Mouse (Mus musculus): ENCODE measurements around the gene Rab36.
"Not testable (repeated sequence)": the region's sequence is repeated elsewhere in the genome, so short reads cannot be mapped to it uniquely, and the experiment has no call there.

The Rab36 gene

DNA sequence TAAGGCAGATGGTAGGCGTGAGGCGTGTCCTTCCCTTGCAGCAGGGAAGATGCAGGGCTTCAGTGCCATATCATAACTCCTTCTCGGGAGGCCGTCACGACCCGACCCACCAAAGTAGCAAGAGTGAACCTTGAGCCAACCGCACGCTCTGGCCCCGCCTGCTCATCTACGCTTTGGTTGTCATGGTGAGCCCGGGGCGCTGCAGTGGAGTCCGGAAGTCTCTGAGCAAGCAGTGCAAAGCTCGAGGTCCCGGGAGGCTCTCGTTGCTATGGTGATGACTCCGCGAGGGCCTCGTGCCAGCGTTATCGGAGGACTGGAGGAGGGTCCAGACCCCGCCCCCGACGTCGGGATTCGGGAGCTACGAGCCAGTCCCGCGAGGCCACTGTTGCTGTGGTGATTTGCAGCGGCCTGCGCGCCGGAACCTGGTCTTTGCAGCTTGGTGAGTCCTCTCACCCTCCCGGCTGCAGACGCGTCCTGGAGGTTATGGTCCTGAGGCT lies at the start of gene Rab36:
Rab36 (plus strand) TSS at position 176 of the 497 bp plus-strand sequence.
- peak; percentile 95 for DNase-seq

DNA sequence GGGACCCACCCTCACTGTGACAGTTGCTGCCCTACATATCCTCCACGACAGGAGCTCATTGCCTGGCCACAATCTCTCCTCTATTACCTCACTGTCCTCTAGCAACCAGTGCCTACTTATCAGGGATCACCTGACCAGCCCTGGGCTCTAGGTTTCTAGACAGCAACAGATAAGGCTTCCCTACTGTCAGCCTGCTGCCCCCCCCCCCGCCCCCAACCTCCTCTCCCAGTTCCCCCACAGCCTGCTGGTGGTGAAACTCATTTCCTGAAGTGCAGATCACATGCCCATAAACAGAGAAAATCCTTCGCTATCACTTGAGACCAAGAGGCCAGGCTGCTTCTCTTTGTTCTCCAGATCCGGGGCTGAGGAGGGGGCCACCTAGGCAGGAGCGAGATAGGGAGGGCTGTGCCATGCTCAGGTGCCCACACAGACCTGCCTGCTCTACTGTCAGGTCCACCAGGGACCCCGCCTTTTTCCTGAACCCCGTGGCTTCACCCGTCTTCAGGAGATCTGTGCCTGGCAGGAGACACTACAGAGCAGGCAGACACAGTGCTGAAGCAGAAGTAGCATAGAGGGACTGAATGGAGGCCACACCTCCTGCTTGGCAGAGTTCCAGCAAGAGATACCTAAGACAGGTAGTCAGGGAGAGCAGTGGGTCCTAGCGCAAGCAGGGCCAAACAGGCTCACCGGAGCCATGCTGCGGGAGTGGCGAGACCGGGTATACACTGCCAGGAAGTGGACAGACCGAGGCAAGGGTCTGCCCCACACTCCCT lies 49.0 kb upstream of the Rab36 start:
- no peak for DNase-seq

DNA sequence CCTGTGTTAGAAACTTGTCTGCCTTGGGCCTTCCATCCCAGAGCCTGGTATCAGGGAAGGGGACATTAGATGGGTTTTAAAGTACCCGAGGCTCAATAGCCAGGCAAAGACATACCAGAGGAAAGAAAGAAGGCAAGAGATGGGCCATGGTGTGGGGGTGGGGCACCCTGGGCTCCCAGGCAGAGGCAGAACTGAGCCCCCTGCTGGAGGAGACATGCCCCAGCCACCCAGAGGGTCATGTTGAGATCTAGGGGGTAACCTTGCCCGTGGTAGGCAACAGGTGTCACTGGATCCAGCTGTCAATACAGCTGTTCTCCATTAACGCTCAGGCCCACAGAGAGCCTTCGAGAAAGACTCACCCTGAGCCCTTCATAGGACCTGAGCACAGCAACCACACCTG lies 47.0 kb upstream of the Rab36 start:
- DNase-seq, result no peak

DNA sequence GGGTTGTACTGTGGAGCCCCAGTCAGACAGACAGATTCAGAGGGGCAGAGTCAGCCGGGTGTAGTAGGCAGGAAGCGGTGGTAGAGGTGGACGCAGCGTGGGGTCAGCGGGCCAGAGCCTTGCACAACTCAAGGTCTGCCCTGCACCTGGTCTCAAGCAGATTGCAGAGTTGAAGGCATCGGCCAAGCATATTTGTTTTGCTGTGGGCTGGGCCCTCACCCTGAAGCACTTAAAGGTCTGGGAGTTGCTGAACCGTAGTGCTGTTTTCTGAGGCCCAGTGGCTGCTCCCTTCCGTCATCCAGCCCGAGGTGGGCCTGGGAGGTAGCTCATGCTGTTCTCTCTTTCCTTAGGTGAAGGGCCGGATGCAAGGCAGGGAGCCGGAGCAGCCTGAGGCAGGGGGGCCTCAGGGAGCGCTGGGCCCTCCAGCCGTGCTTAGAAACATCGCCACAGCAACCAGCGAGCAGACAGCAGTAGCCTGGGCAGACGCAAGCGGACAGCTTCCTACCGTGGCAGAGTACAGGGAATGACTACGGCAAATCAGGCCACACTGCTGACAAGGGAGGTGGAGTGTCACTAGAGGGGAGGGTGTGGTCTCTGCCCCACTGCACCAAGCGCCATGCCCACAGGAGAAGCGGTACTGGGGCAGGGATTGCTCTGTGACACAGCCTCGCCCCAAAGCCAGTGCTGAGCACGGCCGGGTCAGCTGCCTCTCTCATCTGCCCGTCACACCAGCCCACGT lies 46.1 kb upstream of the Rab36 start:
- DNase-seq, result no peak

DNA sequence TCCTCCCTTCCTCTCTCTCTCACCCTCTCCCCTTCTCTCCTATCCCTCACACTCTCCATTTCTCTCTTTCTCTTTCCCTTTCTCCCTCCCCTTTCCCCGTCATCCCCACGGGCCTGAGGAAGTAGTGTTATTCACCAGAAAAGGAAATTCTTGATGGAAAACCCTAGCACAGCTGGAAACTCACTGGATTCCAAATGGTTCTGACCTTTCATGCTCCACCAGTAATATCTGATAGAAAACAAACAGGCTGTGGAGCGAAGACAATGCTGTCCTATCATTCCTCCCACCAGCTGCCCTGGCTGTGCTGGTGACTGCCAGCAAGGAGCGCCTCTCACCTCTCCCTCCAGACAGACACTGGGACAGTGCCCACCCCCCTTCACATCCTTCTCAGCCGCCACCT lies 42.0 kb upstream of the Rab36 start:
- DNase-seq, result no peak

DNA sequence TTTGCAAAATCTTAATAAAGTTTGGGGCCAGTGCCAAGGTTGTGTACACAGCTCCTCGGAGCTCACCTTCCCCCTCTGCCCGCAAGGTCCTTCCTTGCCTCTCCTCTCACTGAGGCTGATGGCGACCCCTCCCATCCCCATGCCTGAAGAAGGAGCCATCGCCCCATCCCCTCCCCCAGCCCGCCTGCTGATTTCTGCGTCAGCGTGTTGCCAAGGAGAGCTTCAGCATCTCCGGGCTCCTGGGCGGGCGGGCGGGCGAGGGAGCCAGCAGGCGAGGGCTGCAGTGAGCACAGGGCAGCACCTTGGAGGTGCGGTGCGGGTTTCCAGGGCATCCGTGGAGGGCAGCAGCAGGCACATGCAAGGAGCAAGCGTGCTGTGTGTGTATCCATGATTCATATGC lies 41.5 kb upstream of the Rab36 start:
- no peak for DNase-seq

DNA sequence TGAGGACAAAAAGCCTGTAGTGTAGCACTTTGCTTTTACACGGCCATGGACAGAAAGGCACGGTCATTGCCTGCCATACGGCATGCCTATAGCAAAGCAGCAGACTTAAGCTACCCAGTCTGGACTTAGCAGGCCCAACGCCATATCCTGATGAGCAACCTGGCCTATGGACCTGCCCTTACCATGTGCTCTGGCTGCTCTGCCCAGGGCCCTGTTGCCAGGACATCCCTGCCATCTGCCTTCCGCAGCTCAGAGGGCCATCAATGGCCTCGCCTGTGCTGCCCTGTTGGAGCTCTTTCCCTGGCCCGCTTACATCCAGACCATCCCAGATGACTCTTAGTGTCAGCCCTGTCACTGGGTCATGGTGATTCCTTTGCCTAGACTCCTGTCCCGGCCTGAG lies 35.5 kb upstream of the Rab36 start:
- no peak for DNase-seq

DNA sequence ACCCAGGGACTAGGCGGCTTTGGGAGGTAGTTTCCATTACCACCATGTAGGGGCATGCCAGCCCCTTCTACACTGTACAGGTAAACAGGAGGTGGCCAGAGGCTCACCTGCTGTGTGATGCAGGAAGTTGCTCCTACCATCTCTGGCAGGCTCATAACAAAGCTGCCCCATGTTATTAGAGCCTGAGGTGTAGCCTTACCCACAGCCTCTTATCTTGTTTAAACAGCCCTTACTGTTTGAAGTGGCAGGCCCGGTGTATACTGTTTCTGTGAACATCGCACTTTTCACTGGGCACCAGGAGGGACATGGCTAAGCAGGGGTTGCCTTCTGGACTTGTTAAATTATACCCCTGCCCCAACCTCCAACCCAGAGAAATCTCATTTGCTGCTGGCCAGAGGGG lies 32.8 kb upstream of the Rab36 start:
- DNase-seq, result no peak

DNA sequence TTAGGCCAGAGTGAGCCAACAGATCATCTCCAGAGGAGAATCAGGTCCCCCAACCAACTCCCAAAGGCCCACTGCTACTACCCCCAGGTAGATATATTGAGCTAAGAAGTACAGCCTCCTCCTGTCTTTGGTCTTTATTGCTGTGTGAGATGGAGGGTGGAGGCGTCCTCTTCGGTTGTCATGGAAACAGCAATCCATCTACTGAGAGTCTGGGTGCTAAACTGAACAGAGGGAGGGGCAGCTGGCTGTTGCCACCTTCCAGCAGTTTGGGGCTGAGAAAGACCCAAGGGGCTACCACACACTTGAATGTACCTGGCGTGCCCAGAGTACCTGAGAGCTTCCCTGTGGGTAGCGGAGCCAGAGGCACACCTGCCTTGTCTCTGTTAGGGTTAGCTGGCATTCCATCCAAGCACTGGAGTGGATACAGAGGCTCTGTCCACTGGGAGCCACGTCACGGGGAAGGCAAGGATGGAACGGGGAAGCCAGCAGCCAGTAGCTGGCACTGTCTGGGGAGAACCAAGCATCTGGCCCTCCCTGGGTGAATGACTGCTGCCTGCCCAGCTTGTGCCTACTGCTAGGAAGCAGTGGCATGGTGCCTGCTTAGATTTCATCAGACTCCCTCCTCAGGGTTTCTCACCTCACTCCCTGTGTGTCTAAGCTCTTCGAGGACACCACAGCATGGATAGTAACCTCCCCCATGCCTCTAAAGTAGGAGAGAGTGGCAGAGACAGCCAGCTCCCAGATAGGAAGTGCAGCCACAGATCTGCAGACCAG lies 29.8 kb upstream of the Rab36 start:
- no peak for DNase-seq

DNA sequence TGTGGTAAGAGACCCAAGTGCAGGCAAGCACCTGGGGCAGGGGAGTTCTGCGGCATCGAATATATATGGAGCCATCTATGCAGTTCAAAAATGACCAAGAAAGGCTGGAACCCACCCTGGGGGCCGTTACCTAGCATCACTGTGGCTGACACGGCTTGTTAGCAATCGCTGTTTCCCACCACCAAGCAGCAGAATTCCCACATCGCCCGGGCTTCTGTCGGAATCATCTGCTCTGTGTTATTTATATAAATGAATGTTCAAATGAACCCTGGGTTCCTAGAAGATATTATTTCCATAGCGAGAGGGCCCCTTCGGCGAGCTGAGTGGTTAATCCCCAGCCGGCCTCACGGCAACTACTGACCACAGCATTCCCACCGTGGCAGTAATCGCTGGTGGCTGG lies 26.2 kb upstream of the Rab36 start:
- DNase-seq, result no peak

DNA sequence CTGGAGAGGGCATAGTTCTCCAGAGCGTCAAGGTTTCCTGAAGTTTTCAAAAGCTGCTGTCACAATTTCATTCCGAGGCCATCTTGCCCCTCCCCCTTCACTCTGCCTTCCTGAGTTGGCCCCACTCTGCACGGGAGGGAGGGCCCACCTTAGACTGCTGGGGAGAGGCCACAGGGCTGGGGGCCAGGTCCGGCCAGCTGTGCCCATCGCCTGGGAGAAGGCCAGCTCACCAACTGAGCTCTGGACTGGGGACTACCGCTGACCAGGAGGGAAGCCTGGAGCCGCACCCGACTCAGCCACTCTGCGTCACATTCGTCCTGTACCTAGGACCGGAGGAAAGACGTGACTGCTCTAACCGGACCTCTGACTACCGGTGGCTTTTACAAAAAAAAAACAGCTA lies 21.4 kb upstream of the Rab36 start:
- no peak for DNase-seq

DNA sequence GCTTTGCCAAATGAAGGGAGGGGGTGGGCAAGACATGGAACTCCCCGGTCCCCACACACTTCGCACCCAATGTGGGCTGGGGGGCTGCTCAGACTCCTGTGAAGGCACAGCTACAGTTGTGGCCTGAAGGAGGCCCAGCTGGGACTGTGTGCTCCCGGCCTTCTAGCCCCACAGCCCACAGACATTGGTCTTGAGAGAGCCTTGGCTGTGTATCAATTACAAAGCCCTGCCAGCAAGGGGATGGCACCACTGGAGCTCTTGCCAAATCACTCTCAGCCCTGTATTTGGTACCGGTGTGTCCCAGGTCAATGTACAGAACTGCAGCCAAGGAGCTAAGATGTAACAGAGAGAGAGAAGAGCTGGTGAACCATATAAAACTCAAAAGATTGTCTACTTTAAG lies 20.4 kb upstream of the Rab36 start:
- DNase-seq, result no peak

DNA sequence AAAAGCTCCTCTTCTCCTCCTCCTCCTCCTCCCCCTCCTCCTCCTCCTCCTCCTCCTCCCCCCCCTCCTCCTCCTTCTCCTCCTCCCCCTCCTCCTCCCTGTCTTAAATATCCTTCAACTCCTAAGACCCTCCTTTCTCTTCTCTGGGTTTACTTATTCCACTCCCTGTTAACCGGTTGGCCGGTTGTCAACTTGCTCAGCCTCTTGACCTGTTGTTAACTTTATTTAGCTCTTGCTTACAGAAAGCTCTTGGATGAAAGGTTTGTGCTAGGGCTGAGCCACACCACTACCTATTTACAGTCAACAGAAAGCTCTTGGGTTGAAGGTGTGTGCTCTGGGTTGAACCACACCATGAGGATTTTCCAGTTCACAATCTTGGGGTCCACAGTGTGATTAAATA lies 16.6 kb upstream of the Rab36 start:
- no peak for DNase-seq

DNA sequence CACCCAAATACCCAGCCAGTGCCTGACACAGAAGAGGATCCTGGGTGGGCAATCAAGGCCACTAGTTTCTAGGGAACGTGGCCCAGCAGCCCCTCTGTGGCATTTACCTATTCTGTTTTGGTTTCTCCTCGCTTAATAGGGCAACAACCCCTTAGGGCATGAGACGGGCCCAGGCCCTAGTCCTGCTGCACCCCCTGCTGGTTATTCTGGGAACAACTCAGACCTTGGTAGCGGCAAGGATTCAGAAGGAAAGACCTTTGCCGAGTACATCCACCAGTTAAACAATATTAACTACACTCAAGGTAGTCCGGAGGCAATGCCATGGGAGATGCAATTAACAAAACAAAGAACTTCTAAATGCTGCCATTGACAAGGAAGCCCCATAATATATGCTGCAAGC lies 15.7 kb upstream of the Rab36 start:
- peak; percentile 37 to 79 for DNase-seq

DNA sequence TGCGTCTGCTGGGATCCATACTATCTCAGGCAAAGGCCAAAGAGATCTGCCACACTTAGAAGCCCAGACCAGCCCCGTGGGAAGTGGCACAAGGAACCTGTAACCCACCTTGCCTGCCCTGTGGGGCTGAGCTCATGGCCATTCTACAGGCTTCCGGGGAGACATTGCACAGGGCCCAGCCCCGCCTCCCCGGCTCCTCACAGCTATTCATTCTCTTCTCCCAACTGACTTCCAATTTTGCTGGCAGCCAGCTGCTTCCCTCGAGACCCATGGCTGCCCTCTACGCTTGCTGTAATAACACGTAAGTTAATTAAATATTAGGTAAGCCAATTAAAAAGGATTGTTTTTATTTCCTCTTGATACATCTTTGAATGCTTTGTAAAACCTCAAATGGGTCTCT lies 10.4 kb upstream of the Rab36 start:
- no peak for DNase-seq

DNA sequence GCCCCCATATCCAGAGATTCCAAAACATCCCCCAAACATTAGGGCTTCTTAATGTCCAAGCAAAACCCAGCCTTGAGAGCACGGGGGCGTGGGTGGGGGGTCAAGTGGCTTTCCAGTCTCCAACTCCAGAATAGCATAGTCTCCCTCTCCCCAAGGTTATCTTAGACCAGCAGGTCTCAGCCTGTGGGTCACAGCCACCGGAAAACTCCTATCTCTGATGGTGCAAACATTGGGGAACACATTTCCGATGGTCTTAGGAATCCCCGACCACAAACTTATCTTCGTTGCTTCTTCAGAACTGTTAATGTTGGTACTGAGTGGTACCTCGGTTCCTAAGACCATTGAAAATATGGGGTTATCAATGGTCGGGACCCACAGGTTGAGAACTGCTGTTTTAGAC lies 8.1 kb upstream of the Rab36 start:
- DNase-seq, result no peak

DNA sequence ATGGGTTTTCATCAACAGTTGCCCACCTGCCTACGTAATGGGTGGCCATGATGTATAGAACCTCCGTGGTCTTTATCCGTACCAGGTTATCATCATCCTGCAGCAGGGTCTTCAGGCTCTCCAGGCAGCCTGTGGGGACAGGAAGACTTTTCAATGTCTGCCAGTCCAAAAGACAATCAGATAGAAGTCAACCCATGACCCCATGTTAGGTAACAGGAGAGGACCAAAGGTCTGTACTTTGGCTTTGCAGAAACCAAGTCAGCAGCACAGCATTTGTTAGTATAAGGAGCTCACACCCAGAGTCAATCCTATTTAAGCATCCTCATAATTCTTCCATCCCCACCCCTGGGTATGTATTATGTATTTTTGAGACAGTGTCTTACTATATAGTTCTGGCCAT lies 7.2 kb upstream of the Rab36 start:
- no peak for DNase-seq

DNA sequence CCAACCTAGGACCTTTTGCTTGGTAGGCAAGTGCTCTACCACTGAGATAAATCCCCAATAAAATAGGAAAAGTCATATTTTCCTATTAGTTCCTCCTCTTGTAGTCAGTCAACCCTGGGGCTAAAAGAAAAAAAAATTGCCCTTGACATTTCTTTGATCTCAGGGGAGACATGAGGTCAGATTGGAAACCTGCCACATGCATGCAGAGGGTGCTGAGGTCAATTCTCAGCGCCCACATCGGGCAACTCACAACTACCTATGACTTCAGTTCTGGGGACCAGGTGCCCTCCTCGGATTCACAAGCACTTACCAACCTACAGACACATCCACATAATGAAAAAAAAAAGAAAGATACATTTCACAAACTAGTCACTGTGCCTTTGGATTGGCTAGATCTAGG lies 6.6 kb upstream of the Rab36 start:
- no peak for DNase-seq

DNA sequence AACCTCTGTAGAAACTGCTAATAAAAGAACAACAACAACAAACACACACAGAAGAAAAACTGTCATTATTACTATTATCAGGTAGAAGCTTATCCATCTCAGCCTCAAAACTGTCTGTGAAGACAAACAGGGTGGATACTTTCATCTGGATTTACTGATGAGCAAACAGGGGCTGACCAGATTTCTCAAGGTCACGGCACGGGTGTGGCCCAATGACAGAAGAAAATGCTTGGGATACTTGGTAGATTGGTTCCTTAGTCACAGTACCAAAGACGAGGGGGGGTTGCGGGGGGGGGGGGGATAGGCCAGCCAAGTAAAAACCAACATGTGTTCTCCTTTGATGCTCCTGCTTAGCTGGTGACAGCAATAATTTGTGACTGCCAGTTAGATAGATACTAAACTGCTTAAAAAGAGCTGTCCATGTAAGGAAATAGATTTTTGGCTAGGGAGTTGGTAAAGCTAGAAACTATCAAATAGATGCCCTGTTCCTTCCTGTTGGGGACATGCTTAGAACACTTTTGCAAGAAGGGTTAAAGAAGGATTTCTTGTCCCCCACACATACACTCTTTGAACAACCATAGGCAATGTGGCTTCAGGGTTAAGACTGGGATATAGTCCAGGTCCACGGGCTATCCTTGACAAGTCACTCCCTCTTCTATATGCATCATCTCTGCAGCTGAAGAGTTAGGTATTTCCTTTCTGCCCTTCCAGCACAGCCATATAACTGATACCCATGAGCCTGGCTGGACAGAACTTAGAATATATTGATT lies 5.3 kb upstream of the Rab36 start:
- no peak for DNase-seq

DNA sequence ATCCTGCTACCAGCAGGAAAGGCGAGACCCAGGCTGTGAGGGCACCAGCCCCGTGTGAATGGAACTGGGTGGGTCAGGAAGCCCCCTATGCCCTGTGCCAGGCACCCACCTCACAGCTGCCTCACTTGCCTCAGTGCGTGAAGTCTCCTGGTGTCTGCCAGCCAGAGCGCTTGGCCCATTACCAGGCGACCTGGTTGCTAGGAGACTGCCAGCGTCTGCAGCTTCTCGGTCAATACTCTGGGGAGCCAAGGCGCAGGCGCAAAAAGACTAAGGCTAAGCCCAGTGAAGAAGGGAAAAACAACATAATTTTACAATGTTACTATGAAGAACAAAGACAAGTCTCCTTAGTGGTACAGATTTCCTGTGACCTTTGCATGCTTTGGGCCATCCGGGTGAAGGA lies 4.5 kb upstream of the Rab36 start, which contains the start of gene Rsph14:
Rsph14 (minus strand) TSS at position 192 of the 400 bp plus-strand sequence.
- peak; percentile 89 to 93 for DNase-seq

DNA sequence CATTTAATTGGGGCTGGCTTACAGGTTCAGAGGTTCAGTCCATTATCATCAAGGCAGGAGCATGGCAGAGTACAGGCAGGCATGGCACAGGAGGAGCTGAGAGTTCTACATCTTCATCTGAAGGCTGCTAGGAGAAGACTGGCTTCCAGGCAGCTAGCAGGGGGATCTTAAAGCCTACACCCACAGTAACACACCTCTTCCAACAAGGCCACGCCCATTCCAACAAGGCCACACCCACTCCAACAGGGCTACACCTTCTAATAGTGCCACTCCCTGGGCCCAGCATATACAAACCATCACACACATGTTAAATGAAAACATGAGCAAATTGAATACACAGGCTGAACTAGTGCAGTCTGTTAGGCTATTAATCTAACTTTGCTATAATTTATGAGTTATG lies 5.2 kb downstream of the Rab36 start:
- not testable (repeated sequence) for DNase-seq

DNA sequence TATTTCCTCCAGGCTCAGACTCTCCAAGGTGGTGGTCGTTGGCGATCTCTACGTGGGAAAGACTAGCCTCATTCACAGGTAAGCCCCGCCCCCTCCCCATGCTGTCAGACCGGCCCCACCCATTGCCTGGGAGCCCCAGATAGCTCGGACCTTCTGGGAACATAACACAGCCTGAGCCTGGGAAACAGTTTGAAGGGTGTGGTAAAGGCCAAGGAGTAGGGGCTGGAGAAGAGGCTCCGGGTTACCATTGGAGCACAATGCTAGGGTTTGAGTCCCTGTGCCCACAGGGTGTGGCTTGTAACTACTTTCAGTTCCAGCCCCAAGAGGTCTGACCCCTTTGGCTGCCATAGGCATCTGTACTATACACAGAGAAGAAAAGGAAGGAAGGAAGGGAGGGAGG lies 7.6 kb downstream of the Rab36 start:
- no peak for DNase-seq

DNA sequence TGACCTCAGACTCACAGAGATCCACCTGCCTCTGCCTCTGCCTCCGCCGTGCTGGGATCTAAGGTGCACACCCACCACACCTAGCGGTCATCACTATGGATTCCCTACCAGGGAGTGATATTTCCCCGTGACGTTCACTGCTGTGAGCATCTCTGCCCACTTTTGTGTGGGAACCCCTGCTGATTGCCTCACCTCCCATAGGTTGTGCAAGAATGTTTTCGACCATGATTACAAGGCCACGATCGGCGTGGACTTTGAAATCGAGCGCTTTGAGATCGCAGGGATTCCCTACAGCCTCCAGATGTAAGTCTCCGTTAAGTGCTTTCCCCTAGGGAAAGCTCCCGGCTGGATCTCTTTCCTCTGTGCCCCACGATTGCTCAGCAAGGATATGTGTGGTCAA lies 9.0 kb downstream of the Rab36 start:
- DNase-seq, result no peak
